In genomic region chr11:96735908-96736307, GRCm38 (mm10) we compare ENCODE assay signal across 7 mouse cellular contexts. TPM values are rescaled to one million over a fixed set of nuclear protein-coding genes. Genes with fewer than 3 reads are reported as not detected.
DNase-seq lines count a peak whose midpoint lies in the region; ATAC-seq and TF ChIP-seq lines count a peak whose summit lies in the region.

No protein-coding gene starts in this region.

- no peak for ATAC-seq in limb, embryonic 15.5 days (ENCODE audit: insufficient number of reproducible peaks, low FRiP score, low TSS enrichment, low read depth)
- ATAC-seq in midbrain, embryonic 15.5 days (replicated peaks), result peak; percentile 80; the same call in 1 of the 2 replicates

- H3K36me3 ChIP-seq in heart, embryonic 10.5 days, result no peaks in the 10 kb centered on the region
- no peaks in the 10 kb centered on the region for H3K36me3 ChIP-seq in limb, embryonic 15.5 days
- no peaks in the 10 kb centered on the region for H3K36me3 ChIP-seq in midbrain, embryonic 15.5 days (replicated peaks)
- no peaks in the 10 kb centered on the region for H3K36me3 ChIP-seq in testis, adult 2 months (ENCODE audit: control insufficient read depth, insufficient read depth, low read length)

- H3K27ac ChIP-seq in cortical plate, adult 2 months (ENCODE audit: insufficient read depth, low read length), result no peak overlapping the region
- H3K27ac ChIP-seq in heart, embryonic 10.5 days, result peak overlapping the region; percentile 38; the same call in 1 of the 2 replicates
- H3K27ac ChIP-seq in limb, embryonic 15.5 days, result no peak overlapping the region
- 0 out of 2 replicates have a peak overlapping the region, but pooled peaks have one; percentile 41 for H3K27ac ChIP-seq in midbrain, embryonic 15.5 days
- no peak overlapping the region for H3K27ac ChIP-seq in testis, adult 2 months (ENCODE audit: control insufficient read depth, insufficient read depth, low read depth, low read length)

- no peak overlapping the region for H3K9ac ChIP-seq in limb, embryonic 15.5 days
- H3K9ac ChIP-seq in midbrain, embryonic 15.5 days, result no peak overlapping the region

- peaks cover 34% of the 10 kb centered on the region for H3K27me3 ChIP-seq in heart, embryonic 10.5 days (ENCODE audit: insufficient read depth, poor library complexity, severe bottlenecking)
- H3K27me3 ChIP-seq in limb, embryonic 15.5 days, result peaks cover 39% of the 10 kb centered on the region
- H3K27me3 ChIP-seq in midbrain, embryonic 15.5 days (replicated peaks), result 0 out of 2 replicates have a peak, but pooled peaks cover 5% of the 10 kb centered on the region
- H3K27me3 ChIP-seq in testis, adult 2 months (ENCODE audit: control insufficient read depth, insufficient read depth, low read length), result no peaks in the 10 kb centered on the region

- H3K9me3 ChIP-seq in heart, embryonic 10.5 days, result no peaks in the 10 kb centered on the region
- H3K9me3 ChIP-seq in limb, embryonic 15.5 days, result no peaks in the 10 kb centered on the region
- H3K9me3 ChIP-seq in midbrain, embryonic 15.5 days, result no peaks in the 10 kb centered on the region

- peak overlapping the region; percentile 37 for H3K4me2 ChIP-seq in limb, embryonic 15.5 days
- H3K4me2 ChIP-seq in midbrain, embryonic 15.5 days, result peak overlapping the region; percentile 44

- no peaks in the 10 kb centered on the region for H3K4me1 ChIP-seq in cortical plate, adult 2 months (ENCODE audit: control insufficient read depth, insufficient read depth, low read length)
- H3K4me1 ChIP-seq in heart, embryonic 10.5 days, result peaks cover 3% of the 10 kb centered on the region; the same call in 1 of the 2 replicates
- H3K4me1 ChIP-seq in limb, embryonic 15.5 days, result peaks cover 9% of the 10 kb centered on the region; the same call in 1 of the 2 replicates
- peaks cover 23% of the 10 kb centered on the region for H3K4me1 ChIP-seq in midbrain, embryonic 15.5 days
- H3K4me1 ChIP-seq in testis, adult 2 months (ENCODE audit: control insufficient read depth, insufficient read depth, low read length), result no peaks in the 10 kb centered on the region; the same call in none of the 2 replicates

- peak overlapping the region; percentile 4; the same call in 1 of the 2 replicates for H3K4me3 ChIP-seq in cortical plate, adult 2 months (ENCODE audit: insufficient read depth, low read length)
- peak overlapping the region; percentile 46 for H3K4me3 ChIP-seq in heart, embryonic 10.5 days
- H3K4me3 ChIP-seq in limb, embryonic 15.5 days, result peak overlapping the region; percentile 19
- peak overlapping the region; percentile 17 for H3K4me3 ChIP-seq in midbrain, embryonic 15.5 days
- H3K4me3 ChIP-seq in testis, adult 2 months (ENCODE audit: control insufficient read depth, low read depth, low read length), result peak overlapping the region; percentile 3

- peak; percentile 60 for DNase-seq in adrenal gland, postnatal 25 days
- peak; percentile 87 for DNase-seq in heart, embryonic 10.5 days (ENCODE audit: low spot score)
- peak; percentile 29 to 51 for DNase-seq in kidney, adult 8-10 months

- TF ChIP-seq CTCF in cortical plate, adult 2 months (IDR thresholded peaks at IDR 0.05; ENCODE audit: extremely low read depth, insufficient read depth, low read length), result peak; percentile 25; the same call in 1 of the 2 replicates
- no peak for TF ChIP-seq CTCF in testis, adult 2 months (IDR thresholded peaks at IDR 0.05; ENCODE audit: control insufficient read depth, insufficient read depth, insufficient replicate concordance, low read depth, low read length)

- no peak for TF ChIP-seq POLR2A in cortical plate, adult 2 months (IDR thresholded peaks at IDR 0.05; ENCODE audit: extremely low read depth, insufficient read depth, low read length)
- TF ChIP-seq POLR2A in testis, adult 2 months (IDR thresholded peaks at IDR 0.05; ENCODE audit: control insufficient read depth, low read depth, low read length), result no peak

- 2% methylated on average over 19 of the region's 19 CpGs for WGBS in heart, embryonic 10.5 days
- WGBS in limb, embryonic 15.5 days, result 1% methylated on average over 19 of the region's 19 CpGs
- WGBS in midbrain, embryonic 15.5 days, result under 1% methylated on average over 19 of the region's 19 CpGs

RNA-seq across cellular contexts. Expression of gene Snx11, which starts 41.5 kb away (rescaled TPM):
- 32.1 and 34.6 TPM in 2 replicates for total RNA-seq in adrenal gland, postnatal 25 days (2021)
- 42.9 and 46.0 TPM in 2 replicates for polyA plus RNA-seq in cortical plate, adult 2 months (2012; rRNA removed)
- polyA plus RNA-seq in heart, embryonic 10.5 days (2016; fragmentation: Nextera tagmentation; extraction: Ambion mirVana), result 16.6 and 17.8 TPM in 2 replicates
- polyA plus RNA-seq in limb, embryonic 15.5 days (2015; fragmentation: Nextera tagmentation; extraction: Ambion mirVana), result 20.9 and 22.1 TPM in 2 replicates
- polyA plus RNA-seq in midbrain, embryonic 15.5 days (2015; fragmentation: Nextera tagmentation; extraction: Ambion mirVana), result 47.2 and 51.1 TPM in 2 replicates
- polyA plus RNA-seq in testis, adult 2 months (2012; rRNA removed), result 15.2 and 16.8 TPM in 2 replicates

RNA-seq across cellular contexts. Expression of gene Cbx1, which starts 53.0 kb away (rescaled TPM):
- 78.9 and 98.0 TPM in 2 replicates for total RNA-seq in adrenal gland, postnatal 25 days (2021)
- 27.1 and 30.1 TPM in 2 replicates for polyA plus RNA-seq in cortical plate, adult 2 months (2012; rRNA removed)
- 62.5 and 101 TPM in 2 replicates for polyA plus RNA-seq in heart, embryonic 10.5 days (2016; fragmentation: Nextera tagmentation; extraction: Ambion mirVana)
- 89.3 and 101 TPM in 2 replicates for polyA plus RNA-seq in limb, embryonic 15.5 days (2015; fragmentation: Nextera tagmentation; extraction: Ambion mirVana)
- polyA plus RNA-seq in midbrain, embryonic 15.5 days (2015; fragmentation: Nextera tagmentation; extraction: Ambion mirVana), result 70.6 and 76.7 TPM in 2 replicates
- polyA plus RNA-seq in testis, adult 2 months (2012; rRNA removed), result 15.4 and 16.6 TPM in 2 replicates

Comparison
In these comparisons a context has a peak if more than half of its experiments do, and no peak if none do; other contexts are left out.
1. H3K27ac ChIP-seq: peak in heart, embryonic 10.5 days (single experiment) and midbrain, embryonic 15.5 days (single experiment); none in cortical plate, adult 2 months (single experiment), limb, embryonic 15.5 days (single experiment) and testis, adult 2 months (single experiment).
2. Peak in every context shown above with its lines, with median percentiles within 50 percentile points of each other: DNase-seq and H3K4me3 ChIP-seq.